Mouse (Mus musculus) liver, embryonic 18 days (tissue): Measurements from ENCODE around the gene Synpo2. TPM values are rescaled to one million over a fixed set of nuclear protein-coding genes. Genes with fewer than 3 reads are reported as not detected.

Experiments used
- polyA plus RNA-seq: library from polyadenylated mRNA; depleted of rRNA; stranded (reverse); fragments of >200 nt; gene quantifications from 2 replicates; pipeline ENCODE4 v1.2.3, GENCODE M21; 2012; rRNA removed

Gene Synpo2
- polyA plus RNA-seq, result 0.05 and 0.06 TPM in 2 replicates

GRCm38 (mm10) chr3:123235921-123236320 is at the start of gene Synpo2:
TSS of gene Synpo2 (minus strand) at chr3:123236149.

DNA sequence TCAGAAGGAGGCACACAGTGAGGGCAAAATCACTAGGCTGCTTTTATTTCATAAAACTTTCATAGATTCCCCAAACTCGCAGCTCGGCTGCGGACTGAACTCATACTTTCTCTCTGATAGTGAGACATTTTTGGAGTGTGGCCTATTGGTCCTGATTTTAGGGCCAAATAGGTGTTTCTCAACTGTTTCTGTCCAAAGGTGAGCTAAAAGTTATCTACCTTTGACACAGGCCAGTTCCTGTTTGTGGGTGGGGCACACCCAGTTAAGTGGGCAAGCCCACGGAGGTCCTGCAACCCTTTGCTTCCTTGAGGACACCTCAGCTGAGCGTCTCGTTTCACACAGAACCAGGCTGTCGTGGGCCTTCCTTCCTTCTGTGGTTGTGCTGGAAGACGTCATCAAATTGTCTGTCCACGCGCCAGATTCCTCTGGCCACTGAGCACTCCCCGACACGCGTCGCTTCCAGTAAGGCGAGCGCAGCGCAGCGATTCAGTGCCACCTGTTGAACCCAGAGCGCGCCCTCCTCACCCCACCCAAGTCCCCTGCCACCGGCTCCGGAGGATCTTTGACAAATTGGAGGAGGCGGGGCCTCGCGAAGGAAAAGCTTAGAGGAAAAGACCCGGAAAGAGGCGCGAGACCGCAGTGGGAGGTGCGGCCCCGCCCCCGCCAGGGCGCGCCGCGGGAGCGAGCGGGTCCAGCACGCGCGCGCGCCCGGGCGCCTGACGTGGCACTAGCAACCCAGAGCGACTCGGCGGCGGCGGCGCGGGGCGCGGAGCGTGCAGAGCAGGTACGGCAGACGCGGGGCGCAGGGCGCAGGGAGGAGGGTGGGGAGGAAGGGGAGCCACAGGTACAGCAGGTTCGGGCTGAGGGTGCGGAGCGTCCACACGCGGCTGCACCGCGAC is 31.1 kb upstream of the Synpo2 start, which contains the start of gene Sec24d:
Gene Sec24d, plus strand, starts transcription at position 703 of the 899 bp plus-strand sequence.

DNA sequence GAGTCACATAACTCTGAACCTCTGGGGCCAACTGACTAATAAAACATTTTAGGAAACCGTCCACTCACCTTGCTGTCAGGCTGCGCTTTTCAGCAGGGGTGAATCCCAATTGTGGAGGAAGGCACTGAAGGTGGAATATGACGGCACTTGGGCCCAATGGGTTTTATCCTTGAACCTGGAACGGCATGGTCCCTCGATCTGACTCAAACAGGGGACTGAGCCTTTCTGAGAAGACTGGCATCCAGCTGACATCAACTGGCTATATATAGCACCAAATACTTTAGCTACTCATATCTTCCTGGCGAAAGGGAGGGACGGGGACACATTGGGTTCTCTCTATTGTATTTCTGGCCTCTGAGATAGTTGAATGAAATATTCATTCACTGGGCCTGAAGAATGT is 201.2 kb downstream of the Synpo2 start, which contains the start of gene Myoz2:
Gene Myoz2, minus strand, starts transcription at position 264 of the 400 bp plus-strand sequence.

Other genes starting within 250 kb of the Synpo2 start
- gene Myoz2, start 201.1 kb downstream of the Synpo2 start, polyA plus RNA-seq, result 0.12 TPM in 1 of 2 replicates, not detected in the other
- 18.7 and 23.1 TPM in 2 replicates for gene Sec24d, start 31.3 kb upstream of the Synpo2 start, polyA plus RNA-seq
- gene Mettl14, start 150.0 kb upstream of the Synpo2 start, polyA plus RNA-seq, result 4.3 and 4.8 TPM in 2 replicates
- gene Prss12, start 210.8 kb upstream of the Synpo2 start, polyA plus RNA-seq, result 0.66 and 0.70 TPM in 2 replicates